Mouse (Mus musculus) neural tube, postnatal 0 days (tissue): ENCODE data around the gene Cfhr2. TPM values are rescaled to one million over a fixed set of nuclear protein-coding genes. Genes with fewer than 3 reads are reported as not detected.

Source experiments
- polyA plus RNA-seq: library from polyadenylated mRNA; unstranded; fragments of >200 nt; fragmentation: Nextera tagmentation; extraction: Ambion mirVana; gene quantifications from 2 replicates; pipeline ENCODE4 v1.2.1, GENCODE M21; 2015

Gene Cfhr2
- not detected in 2 replicates for polyA plus RNA-seq

GRCm38 (mm10) chr1:139858548-139858947 is at the start of gene Cfhr2:
Gene Cfhr2 (minus strand): TSS chr1:139858702.

GRCm38 (mm10) chr1:139781143-139781542 is 77.4 kb downstream of the Cfhr2 start, which contains the start of gene Gm4788:
Gene Gm4788 (minus strand): TSS chr1:139781243.

Other genes with a start within 250 kb of the Cfhr2 start
- gene Gm4788, start 77.5 kb downstream of the Cfhr2 start, polyA plus RNA-seq = not detected in 2 replicates